Mouse (Mus musculus) kidney, embryonic 14.5 days (tissue): ENCODE measurements around the gene Sik1. TPM values are rescaled to one million over a fixed set of nuclear protein-coding genes. Genes with fewer than 3 reads are reported as not detected.

Experiments
- ATAC-seq: fragments of 200-750 bp; cut with Nextera tagmentation; 2 replicates; pipeline ENCODE4 v1.8.0; 2017; ENCODE audit warnings: moderate number of reproducible peaks, mild to moderate bottlenecking, moderate TSS enrichment, moderate library complexity; ENCODE audit not compliant: low FRiP score, low TSS enrichment
- H3K27ac ChIP-seq: fragments of 300-500 bp; sonication (generic); 2 replicates; pipeline ENCODE4 v1.5.1; 2014; ENCODE audit warnings: low read depth, mild to moderate bottlenecking, low read length, moderate library complexity, mixed read lengths
- H3K27me3 ChIP-seq: fragments of 300-500 bp; sonication (generic); 2 replicates; pipeline ENCODE4 v1.6.1; 2014; ENCODE audit warnings: mild to moderate bottlenecking, low read length; ENCODE audit not compliant: control insufficient read depth, insufficient read depth
- H3K36me3 ChIP-seq: fragments of 300-500 bp; sonication (generic); 2 replicates; pipeline ENCODE4 v1.6.1; 2014; ENCODE audit warnings: low read length, mixed read lengths; ENCODE audit not compliant: control insufficient read depth, insufficient read depth
- H3K4me1 ChIP-seq: fragments of 300-500 bp; sonication (generic); 2 replicates; pipeline ENCODE4 v1.6.1; 2014; ENCODE audit warnings: low read length, mixed read lengths; ENCODE audit not compliant: control insufficient read depth, insufficient read depth
- H3K4me2 ChIP-seq: fragments of 300-500 bp; sonication (generic); replicated peaks from 2 replicates; pipeline ENCODE4 v1.6.1; 2014; ENCODE audit warnings: low read depth, mild to moderate bottlenecking, low read length
- H3K4me3 ChIP-seq: fragments of 300-500 bp; sonication (generic); 2 replicates; pipeline ENCODE4 v1.5.1; 2014; ENCODE audit warnings: mild to moderate bottlenecking, low read length
- H3K9ac ChIP-seq: fragments of 300-500 bp; sonication (generic); 2 replicates; pipeline ENCODE4 v1.6.1; 2014; ENCODE audit warnings: low read depth, mild to moderate bottlenecking, low read length, moderate library complexity
- H3K9me3 ChIP-seq: fragments of 300-500 bp; sonication (generic); 2 replicates; pipeline ENCODE4 v1.6.1; 2016; ENCODE audit warnings: low read length; ENCODE audit not compliant: control insufficient read depth
- WGBS: fragments of 180-500 bp; shearing (Covaris S2); extraction: QIAGEN DNeasy Blood & Tissue Kit; methylation state at CpG from one replicate; pipeline ENCODE4 v1.1.7; 2014; 5-methylcytosine and 5-hydroxymethylcytosine counted together
- polyA plus RNA-seq: library from polyadenylated mRNA; unstranded; fragments of >200 nt; fragmentation: Nextera tagmentation; extraction: Ambion mirVana; gene quantifications from 2 replicates; pipeline ENCODE4 v1.2.1, GENCODE M21; 2014

Sik1 gene
- polyA plus RNA-seq, 1 experiment from 2014 or later, result 17.3 TPM

DNA sequence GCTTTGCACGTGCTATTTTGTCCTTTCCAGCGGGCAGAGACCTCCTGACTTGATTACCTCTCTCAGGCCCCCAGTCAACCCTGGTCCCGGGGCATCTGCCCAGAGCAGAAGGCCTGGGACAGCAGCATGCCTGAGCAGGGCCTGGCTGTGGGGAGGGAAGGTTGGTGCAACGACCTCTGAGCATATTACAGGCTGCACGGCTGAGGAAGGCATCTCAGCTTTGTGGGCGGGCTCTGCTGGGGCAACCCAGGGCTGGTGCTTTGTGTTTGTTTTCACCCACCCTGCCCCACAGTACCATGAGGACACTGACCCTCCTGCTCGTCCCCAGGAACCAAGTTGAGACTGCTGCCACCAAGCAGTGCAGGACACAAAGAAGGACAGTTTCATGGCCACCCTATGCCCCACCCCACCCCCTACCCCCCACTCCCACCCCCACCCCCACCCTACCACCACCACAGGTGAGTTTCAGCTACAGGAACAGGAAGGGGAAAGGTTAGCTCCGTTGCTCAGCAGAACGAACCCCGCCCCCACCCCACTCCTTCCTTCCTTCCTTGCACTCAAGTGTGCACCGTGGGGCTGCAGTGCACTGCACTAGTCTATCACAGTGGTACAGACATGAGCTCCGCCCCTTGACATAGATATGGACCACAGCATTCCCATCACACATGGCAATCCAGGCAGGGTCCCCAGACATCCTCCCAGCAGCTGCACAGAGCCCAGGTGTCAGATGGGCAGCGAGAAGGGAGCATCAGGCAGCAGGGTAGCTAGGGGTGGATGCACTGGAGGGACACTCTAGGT is 34.3 kb downstream of the Sik1 start:
- no peaks in the 10 kb centered on the region for H3K36me3 ChIP-seq
- no peak overlapping the region for H3K4me2 ChIP-seq
- no peaks in the 10 kb centered on the region for H3K27me3 ChIP-seq
- H3K9ac ChIP-seq, result peak overlapping the region; percentile 12; the same call in 1 of the 2 replicates
- H3K9me3 ChIP-seq, result no peaks in the 10 kb centered on the region
- WGBS, result 35% methylated on average over 13 of the region's 13 CpGs
- peaks cover 11% of the 10 kb centered on the region for H3K4me1 ChIP-seq
- peak; percentile 68 for ATAC-seq
- H3K4me3 ChIP-seq, result no peak overlapping the region
- no peak overlapping the region for H3K27ac ChIP-seq

DNA sequence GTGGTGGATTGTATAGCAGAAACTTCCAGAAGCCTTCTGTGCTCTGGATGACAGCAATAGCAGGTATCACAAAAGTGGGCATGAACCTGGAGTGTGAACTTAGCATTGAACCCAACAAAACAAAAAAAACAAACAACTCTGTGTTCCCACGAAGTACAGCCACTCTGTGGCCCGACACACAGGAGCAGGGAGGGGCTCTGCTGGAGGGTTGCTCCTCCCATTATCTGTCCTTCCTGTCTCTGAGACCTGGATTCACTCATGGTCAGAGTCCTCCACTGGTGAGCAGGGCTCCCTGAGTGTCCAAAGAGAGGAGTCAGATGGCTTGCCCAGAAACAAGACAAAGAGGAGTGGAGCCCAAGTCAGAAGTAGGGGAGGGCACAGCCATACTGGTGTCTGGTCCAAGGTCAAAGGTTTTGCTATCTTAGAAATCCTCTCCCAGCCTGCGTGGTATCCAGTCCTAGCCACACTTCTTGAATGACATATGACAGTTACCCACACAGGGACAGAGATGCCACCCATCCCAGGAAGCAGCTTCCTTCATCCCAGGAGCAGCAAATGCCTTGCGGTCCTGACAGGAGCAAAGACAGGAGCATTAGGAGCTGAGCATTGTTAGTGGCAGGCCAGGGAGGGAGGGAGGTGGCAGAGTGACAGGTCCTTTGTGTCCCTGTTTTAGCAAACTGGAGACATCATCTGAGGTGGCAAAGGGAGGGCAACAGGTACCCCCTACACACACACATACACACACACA is 35.3 kb downstream of the Sik1 start:
- no peak for ATAC-seq
- Histone ChIP-seq H3K36me3 (no peaks in the 10 kb centered on the region), H3K4me3 (no peak overlapping the region), H3K4me2 (no peak overlapping the region), H3K27me3 (no peaks in the 10 kb centered on the region), H3K9me3 (no peaks in the 10 kb centered on the region), H3K9ac (no peak overlapping the region), H3K4me1 (peaks cover 11% of the 10 kb centered on the region), H3K27ac (no peak overlapping the region)
- WGBS, result 40% methylated on average over 4 of the region's 4 CpGs

DNA sequence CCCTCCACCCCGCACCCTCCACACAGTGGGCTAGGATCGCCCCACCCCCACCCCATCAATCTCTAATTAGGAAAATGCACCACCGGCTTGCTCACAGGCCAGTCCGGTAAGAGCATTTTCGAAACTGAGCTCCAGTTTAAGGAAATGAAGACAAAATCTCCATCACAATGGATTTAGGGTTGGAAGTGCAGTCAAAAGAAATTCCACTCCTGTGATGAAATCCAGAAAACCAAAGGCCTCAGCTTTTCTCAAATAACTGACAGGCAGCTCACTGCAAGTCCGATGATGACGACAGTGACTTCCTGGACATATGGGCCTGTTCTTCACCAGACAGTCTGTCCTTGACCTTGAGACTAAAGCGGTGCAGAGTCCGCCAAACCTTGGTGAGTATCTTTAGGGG is 36.2 kb downstream of the Sik1 start:
- 78% methylated on average over 9 of the region's 9 CpGs for WGBS
- H3K9ac ChIP-seq, result no peak overlapping the region
- no peak for ATAC-seq

DNA sequence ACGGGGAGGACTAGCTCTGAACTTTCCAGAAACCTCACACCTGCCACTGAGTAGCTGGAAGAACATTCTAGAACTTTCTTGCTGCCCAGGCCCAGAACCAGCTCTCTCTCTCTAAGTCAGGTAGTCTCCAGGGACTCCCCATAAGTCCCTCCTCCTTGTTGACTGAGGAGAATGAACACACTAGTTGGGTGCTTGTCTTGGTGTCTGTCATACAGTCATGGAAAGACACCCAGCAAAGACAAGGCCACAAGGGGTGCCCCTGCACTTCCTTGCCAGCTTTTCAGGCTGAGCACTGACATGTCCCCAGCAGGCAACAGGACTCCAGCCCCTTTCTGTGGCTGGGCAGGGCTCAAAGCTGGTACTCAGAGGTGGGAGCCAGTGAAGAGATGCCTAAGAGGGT is 37.8 kb downstream of the Sik1 start:
- ATAC-seq, result no peak
- Histone ChIP-seq H3K27me3 (no peaks in the 10 kb centered on the region), H3K9ac (no peak overlapping the region), H3K4me3 (no peak overlapping the region), H3K36me3 (no peaks in the 10 kb centered on the region), H3K9me3 (no peaks in the 10 kb centered on the region), H3K27ac (no peak overlapping the region), H3K4me2 (no peak overlapping the region), H3K4me1 (peaks cover 11% of the 10 kb centered on the region)
- 83% methylated on average over 1 of the region's 1 CpGs for WGBS

More for the DNA sequence above, 36.2 kb downstream of the Sik1 start:
- Histone ChIP-seq H3K9me3 (no peaks in the 10 kb centered on the region), H3K36me3 (no peaks in the 10 kb centered on the region), H3K4me2 (no peak overlapping the region), H3K27ac (no peak overlapping the region), H3K27me3 (no peaks in the 10 kb centered on the region), H3K4me1 (peaks cover 11% of the 10 kb centered on the region), H3K4me3 (no peak overlapping the region)

DNA sequence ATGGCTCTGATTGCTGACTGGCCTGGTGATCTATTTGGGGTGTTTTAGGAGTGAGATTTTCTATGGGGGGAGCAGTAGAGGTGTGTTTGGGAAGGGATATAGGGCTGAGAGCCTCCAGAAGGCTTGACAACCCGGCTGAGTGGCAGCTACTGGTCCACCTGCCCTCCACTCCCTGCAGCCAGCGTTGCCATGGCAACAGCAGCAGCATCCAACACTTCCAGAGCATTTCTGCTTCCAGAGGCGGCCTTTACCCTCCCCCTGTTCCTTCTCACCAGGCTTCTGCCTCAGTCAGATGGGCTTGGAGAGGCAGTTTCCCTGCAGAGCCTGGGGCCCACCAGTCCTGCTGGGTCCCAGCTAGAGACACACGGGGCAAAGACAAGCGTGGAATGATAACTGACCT is 38.4 kb downstream of the Sik1 start:
- no peaks in the 10 kb centered on the region for H3K9me3 ChIP-seq
- WGBS, result 52% methylated on average over 5 of the region's 5 CpGs
- no peak for ATAC-seq

DNA sequence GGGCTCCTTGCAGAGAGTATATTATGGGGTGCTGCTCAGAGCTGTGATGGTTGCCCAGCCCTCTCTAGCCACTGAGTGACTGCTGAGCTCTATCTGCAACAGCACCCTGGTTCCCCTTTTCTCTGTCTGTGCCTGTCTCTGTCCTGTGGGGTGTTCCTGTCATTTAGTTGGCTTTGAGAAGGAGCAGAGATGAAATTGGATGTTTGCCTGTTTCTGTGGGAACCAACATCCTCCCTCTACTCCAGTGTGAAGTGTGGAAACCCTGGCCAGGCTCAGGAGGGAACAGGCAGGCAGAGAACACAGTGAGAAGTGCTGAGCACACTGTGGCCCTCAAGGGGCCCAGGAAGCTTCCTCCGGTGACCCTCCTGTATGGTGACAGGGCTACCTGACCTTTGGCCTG is 40.8 kb downstream of the Sik1 start:
- Histone ChIP-seq H3K27ac (no peak overlapping the region), H3K4me3 (no peak overlapping the region), H3K36me3 (no peaks in the 10 kb centered on the region), H3K4me2 (no peak overlapping the region), H3K9me3 (no peaks in the 10 kb centered on the region), H3K9ac (no peak overlapping the region), H3K27me3 (no peaks in the 10 kb centered on the region), H3K4me1 (no peaks in the 10 kb centered on the region)
- no peak for ATAC-seq
- 79% methylated on average over 1 of the region's 1 CpGs for WGBS

More for the DNA sequence above, 38.4 kb downstream of the Sik1 start:
- no peak overlapping the region for H3K27ac ChIP-seq
- no peak overlapping the region for H3K4me2 ChIP-seq
- peaks cover 11% of the 10 kb centered on the region for H3K4me1 ChIP-seq
- no peak overlapping the region for H3K9ac ChIP-seq
- H3K36me3 ChIP-seq, result no peaks in the 10 kb centered on the region
- H3K4me3 ChIP-seq, result no peak overlapping the region
- no peaks in the 10 kb centered on the region for H3K27me3 ChIP-seq

DNA sequence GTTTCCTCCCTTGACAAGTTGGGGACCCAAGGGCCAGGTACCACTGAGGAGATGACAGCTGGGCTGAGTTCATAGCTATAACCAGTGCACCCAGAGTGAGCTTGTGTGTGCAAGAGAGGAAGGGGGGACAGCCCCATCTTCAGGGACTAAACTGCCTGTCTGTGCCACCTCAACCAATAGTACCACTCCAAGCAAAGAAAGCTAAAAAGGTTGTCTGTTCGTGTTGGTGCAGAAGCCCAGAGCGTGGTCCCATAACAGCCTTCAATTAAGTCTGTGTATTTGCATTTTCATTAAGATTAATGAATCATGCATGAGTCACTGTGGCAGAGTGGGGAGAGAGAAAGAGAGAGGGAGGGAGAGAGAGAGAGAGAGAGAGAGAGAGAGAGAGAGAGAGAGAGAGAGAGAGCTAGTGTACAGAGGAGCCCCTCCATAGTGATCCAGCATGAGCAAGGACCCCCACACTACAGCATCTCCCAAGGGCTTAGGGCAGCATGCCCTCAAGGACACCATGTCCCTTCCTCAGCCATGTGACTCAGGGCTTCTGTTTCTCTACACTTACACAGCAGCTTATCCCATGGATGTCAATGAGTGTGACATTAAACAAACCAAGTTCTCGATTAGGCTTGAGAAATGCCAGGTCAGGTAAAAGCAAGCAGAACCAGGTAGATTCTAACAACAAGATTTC is 41.5 kb downstream of the Sik1 start:
- no peak overlapping the region for H3K9ac ChIP-seq
- no peak overlapping the region for H3K4me3 ChIP-seq
- H3K4me1 ChIP-seq, result no peaks in the 10 kb centered on the region
- 91% methylated on average over 3 of the region's 3 CpGs for WGBS
- H3K27ac ChIP-seq, result no peak overlapping the region
- no peaks in the 10 kb centered on the region for H3K9me3 ChIP-seq
- no peaks in the 10 kb centered on the region for H3K36me3 ChIP-seq
- no peak overlapping the region for H3K4me2 ChIP-seq
- ATAC-seq, result no peak
- no peaks in the 10 kb centered on the region for H3K27me3 ChIP-seq

DNA sequence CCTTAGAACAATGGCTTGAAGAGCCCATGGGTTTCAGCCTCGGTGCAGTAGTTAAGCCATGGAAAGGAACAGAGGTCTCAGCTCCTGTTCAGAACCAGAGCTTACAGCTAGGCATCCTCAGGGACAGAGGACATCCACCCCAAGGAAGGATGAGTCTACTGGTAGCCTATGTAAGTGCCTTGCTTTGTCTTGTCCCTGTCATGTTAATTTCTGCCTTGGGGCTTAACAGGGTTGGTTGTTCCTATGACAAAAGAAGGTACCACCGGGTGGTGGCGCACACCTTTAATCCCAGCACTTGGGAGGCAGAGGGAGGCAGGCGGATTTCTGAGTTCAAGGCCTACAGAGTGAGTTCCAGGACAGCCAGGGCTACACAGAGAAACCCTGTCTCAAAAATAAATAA is 44.3 kb downstream of the Sik1 start:
- Histone ChIP-seq H3K27me3 (no peaks in the 10 kb centered on the region), H3K9me3 (no peaks in the 10 kb centered on the region), H3K4me3 (no peak overlapping the region), H3K9ac (no peak overlapping the region), H3K4me2 (no peak overlapping the region), H3K36me3 (no peaks in the 10 kb centered on the region), H3K4me1 (peaks cover 8% of the 10 kb centered on the region; the same call in 1 of the 2 replicates), H3K27ac (no peak overlapping the region)
- ATAC-seq, result no peak
- WGBS, result 58% methylated on average over 4 of the region's 4 CpGs

DNA sequence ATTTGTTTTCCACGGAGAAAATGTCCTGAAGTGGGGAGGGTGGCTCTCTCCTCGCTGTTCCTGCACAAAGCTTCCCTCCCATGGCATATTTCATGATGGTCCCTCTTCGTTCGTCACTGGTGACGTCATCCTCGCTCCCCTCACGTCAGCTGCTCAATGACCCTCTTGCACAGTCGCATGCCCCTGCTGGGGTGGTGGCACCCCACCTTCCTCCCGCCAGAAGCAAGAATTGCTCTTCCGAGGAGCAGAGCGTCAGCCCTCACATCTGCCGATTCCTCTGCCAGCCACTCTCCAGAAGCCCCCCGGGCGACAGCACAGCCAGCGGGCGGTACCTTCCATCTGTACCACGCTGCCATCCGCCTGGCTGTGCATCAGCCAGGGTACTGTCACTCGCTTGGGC is 45.7 kb downstream of the Sik1 start:
- Histone ChIP-seq H3K4me3 (no peak overlapping the region), H3K4me2 (no peak overlapping the region), H3K36me3 (no peaks in the 10 kb centered on the region), H3K4me1 (peaks cover 8% of the 10 kb centered on the region; the same call in 1 of the 2 replicates), H3K9ac (no peak overlapping the region), H3K27ac (no peak overlapping the region), H3K27me3 (no peaks in the 10 kb centered on the region), H3K9me3 (no peaks in the 10 kb centered on the region)
- ATAC-seq, result no peak
- 58% methylated on average over 19 of the region's 19 CpGs for WGBS
